Mouse (Mus musculus) heart, embryonic 11.5 days (tissue): ENCODE results near the gene Numb. TPM values are rescaled to one million over a fixed set of nuclear protein-coding genes. Genes with fewer than 3 reads are reported as not detected.

ENCODE experiments used
- ATAC-seq: fragments of 200-750 bp; cut with Nextera tagmentation; replicated peaks from 2 replicates; pipeline ENCODE4 v1.8.0; 2017; ENCODE audit warnings: moderate library complexity; ENCODE audit not compliant: insufficient number of reproducible peaks, low FRiP score, low TSS enrichment
- H3K27ac ChIP-seq: fragments of 300-500 bp; sonication (generic); 2 replicates; pipeline ENCODE4 v1.5.1; 2014; ENCODE audit warnings: mild to moderate bottlenecking, low read depth, low read length
- H3K27me3 ChIP-seq: fragments of 300-500 bp; sonication (generic); 2 replicates; pipeline ENCODE4 v1.6.1; 2014; ENCODE audit warnings: mild to moderate bottlenecking, low read length, mixed read lengths; ENCODE audit not compliant: control insufficient read depth, insufficient read depth
- H3K36me3 ChIP-seq: fragments of 300-500 bp; sonication (generic); 2 replicates; pipeline ENCODE4 v1.6.1; 2014; ENCODE audit warnings: mild to moderate bottlenecking, low read length, moderate library complexity, mixed read lengths; ENCODE audit not compliant: control insufficient read depth, insufficient read depth
- H3K4me1 ChIP-seq: fragments of 300-500 bp; sonication (generic); 2 replicates; pipeline ENCODE4 v1.6.1; 2014; ENCODE audit warnings: low read length; ENCODE audit not compliant: control insufficient read depth, insufficient read depth
- H3K4me2 ChIP-seq: fragments of 300-500 bp; sonication (generic); 2 replicates; pipeline ENCODE4 v1.6.1; 2014; ENCODE audit warnings: mild to moderate bottlenecking, moderate library complexity
- H3K4me3 ChIP-seq: fragments of 300-500 bp; sonication (generic); 2 replicates; pipeline ENCODE4 v1.5.1; 2014; ENCODE audit warnings: low read depth, low read length
- H3K9ac ChIP-seq: fragments of 300-500 bp; sonication (generic); 2 replicates; pipeline ENCODE4 v1.6.1; 2014; ENCODE audit warnings: mild to moderate bottlenecking, low read depth, low read length, moderate library complexity
- H3K9me3 ChIP-seq: fragments of 300-500 bp; sonication (generic); replicated peaks from 2 replicates; pipeline ENCODE4 v1.6.1; 2016; ENCODE audit warnings: low read length; ENCODE audit not compliant: control insufficient read depth
- WGBS: fragments of 180-500 bp; shearing (Covaris S2); extraction: QIAGEN DNeasy Blood & Tissue Kit; methylation state at CpG from one replicate; pipeline ENCODE4 v1.1.7; 2014; ENCODE audit not compliant: insufficient replicate concordance; 5-methylcytosine and 5-hydroxymethylcytosine counted together
- polyA plus RNA-seq: library from polyadenylated mRNA; unstranded; fragments of >200 nt; fragmentation: Nextera tagmentation; extraction: Ambion mirVana; gene quantifications from 2 replicates; pipeline ENCODE4 v1.2.1, GENCODE M21; 2014

Gene Numb
- polyA plus RNA-seq, 1 experiment from 2014 or later, result 34.3 TPM

DNA sequence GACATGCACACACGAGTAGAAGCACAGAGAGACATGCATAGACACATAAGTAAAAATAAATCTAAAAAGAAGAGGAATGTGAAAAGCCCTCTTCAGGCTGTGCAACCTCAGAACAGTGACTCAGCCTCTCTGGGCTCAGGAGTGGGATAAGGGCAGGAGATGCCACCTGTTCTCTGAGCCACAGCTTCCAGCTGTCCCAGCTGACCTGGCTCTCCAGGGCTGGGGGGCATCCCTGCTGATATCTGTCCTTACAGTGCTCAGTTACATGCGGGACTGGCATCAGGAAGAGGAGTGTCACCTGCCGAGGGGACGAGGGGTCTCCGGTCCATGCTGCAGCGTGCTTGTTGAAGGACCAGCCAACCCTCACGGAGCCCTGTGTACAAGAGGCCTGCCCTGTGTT, 145.0 kb downstream of the Numb start:
- Histone ChIP-seq H3K27ac (no peak overlapping the region), H3K4me1 (no peaks in the 10 kb centered on the region), H3K4me2 (no peak overlapping the region), H3K4me3 (no peak overlapping the region), H3K27me3 (peaks cover 2% of the 10 kb centered on the region), H3K9ac (no peak overlapping the region), H3K36me3 (no peaks in the 10 kb centered on the region), H3K9me3 (no peaks in the 10 kb centered on the region)
- no peak for ATAC-seq
- WGBS, result 74% methylated on average over 7 of the region's 7 CpGs

DNA sequence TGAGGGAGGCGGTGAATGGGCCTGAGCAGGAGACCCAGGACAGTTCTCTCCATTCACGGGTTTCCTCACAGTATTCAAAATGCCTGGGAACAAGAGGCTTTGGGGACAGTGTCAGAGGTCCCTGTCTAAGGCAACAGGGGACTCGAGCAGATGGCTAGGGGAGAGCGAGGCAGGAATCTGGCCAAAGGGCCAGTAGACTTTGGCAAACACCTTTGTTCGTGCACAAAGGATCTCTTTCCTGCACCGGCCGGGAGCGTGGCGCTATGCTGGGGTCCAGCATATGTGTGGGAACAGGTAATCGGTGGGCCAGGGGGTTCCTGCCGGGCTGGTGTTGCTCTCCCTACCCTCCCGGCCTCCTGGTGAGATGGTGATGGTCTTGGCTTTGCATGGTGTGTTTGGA, 146.1 kb downstream of the Numb start:
- Histone ChIP-seq H3K4me2 (no peak overlapping the region), H3K4me1 (peaks cover under 1% of the 10 kb centered on the region), H3K27ac (no peak overlapping the region), H3K9ac (no peak overlapping the region), H3K9me3 (no peaks in the 10 kb centered on the region), H3K27me3 (peaks cover 5% of the 10 kb centered on the region), H3K4me3 (no peak overlapping the region), H3K36me3 (no peaks in the 10 kb centered on the region)
- ATAC-seq, result no peak
- WGBS, result 68% methylated on average over 12 of the region's 12 CpGs

DNA sequence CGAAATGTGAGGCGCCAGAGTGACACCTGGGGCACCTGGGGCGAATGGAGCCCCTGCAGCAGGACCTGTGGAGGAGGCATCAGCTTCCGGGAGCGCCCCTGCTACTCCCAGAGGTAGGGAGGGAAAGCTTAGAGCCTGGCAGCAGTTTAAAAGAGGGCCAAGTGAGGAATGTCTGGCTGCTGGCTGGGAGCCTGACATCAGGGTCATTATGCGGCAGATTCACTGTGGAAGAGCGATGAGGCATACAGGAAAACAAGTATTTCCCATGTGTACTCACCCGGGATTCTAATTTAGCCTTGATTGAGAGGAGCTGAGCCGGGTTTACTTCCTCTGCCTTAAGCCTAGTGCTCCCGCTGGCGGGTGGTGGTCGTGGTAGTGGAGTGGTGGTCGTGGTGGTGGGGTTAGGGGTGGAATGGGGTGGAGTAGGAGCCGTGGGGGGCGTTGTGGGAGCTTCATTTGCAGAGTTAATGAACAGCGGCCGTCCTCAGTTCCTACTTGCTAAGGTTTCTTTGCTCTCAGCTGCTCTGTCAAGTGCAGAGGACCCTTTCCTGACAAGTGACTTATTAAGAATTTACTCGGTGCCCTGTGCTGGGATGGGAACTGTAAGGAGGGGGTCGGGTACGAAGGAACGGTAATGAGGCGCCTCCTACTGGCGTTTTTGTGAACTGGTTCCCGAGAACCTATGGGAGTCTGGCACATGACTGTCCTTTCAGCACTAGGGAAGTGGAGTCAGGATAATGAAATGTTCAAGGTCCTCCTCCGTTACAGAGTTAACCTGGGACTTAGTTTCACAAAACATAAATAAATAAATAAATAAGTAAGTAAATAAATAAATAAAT, 151.1 kb downstream of the Numb start:
- 7% methylated on average over 25 of the region's 25 CpGs for WGBS
- ATAC-seq, result peak; percentile 32; the same call in 1 of the 2 replicates
- Histone ChIP-seq H3K4me3 (peak overlapping the region; percentile 32), H3K27ac (no peak overlapping the region), H3K27me3 (peaks cover 9% of the 10 kb centered on the region), H3K9ac (0 out of 2 replicates have a peak overlapping the region, but pooled peaks have one; percentile 39), H3K9me3 (no peaks in the 10 kb centered on the region), H3K4me2 (peak overlapping the region; percentile 66), H3K36me3 (no peaks in the 10 kb centered on the region), H3K4me1 (peaks cover 7% of the 10 kb centered on the region)

DNA sequence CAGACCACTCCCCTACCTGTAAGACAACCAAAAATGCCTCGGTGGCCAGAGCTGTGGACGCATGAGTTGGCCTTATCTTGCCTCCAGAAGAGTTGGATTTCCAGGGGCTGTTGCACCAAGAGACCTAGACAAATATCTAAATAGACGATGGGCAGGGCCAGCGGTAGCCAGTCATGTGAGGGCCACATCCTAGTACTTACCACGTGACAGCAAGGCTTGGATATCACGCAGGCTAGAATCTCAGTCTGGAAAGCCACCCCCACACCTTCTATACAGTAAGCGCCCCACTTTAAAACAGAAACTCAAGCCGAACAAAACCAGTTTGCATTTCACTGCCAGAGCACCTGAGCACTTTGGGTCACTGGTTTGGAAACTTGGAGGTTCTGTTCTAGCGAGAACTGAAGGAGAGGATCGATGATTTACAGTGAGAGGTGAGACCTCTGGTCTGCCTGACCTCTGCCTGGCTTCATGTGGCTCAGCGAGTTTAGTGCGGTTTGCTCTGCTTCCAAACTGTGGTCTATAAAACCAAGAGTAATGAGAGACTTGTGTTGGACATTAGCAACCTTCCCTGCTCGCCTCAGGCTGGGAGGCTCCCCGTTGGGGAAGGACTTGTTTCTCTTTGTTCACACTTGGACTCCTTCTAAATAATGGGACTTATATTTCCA, 153.4 kb downstream of the Numb start:
- peaks cover 15% of the 10 kb centered on the region for H3K27me3 ChIP-seq
- H3K4me1 ChIP-seq, result peaks cover 19% of the 10 kb centered on the region
- no peak overlapping the region for H3K9ac ChIP-seq
- H3K27ac ChIP-seq, result no peak overlapping the region
- H3K9me3 ChIP-seq, result no peaks in the 10 kb centered on the region
- H3K4me3 ChIP-seq, result no peak overlapping the region
- H3K4me2 ChIP-seq, result no peak overlapping the region
- ATAC-seq, result no peak
- 73% methylated on average over 14 of the region's 14 CpGs for WGBS
- H3K36me3 ChIP-seq, result no peaks in the 10 kb centered on the region

DNA sequence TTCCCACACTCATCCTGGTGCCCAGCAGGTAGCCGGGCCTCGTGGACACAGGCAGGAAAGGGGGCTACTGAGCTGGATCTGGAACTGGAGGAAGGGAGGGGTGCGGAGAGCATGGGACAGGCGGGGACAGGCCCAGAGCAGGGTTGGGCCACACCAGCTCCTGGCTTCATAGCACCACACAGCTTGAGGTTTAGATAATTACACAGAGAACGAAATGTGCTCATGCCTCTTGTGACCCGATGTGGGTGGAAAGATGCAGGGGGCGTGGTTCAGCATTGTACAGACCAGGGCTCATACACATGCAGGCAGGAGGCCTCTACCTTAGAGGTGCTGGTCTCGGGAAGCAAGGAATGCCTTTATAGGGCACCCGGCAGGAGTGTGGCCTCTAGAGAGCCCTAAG, 153.9 kb downstream of the Numb start:
- no peaks in the 10 kb centered on the region for H3K9me3 ChIP-seq
- H3K36me3 ChIP-seq, result no peaks in the 10 kb centered on the region
- H3K4me1 ChIP-seq, result peaks cover 21% of the 10 kb centered on the region
- no peak overlapping the region for H3K4me3 ChIP-seq
- H3K27me3 ChIP-seq, result peaks cover 15% of the 10 kb centered on the region
- no peak overlapping the region for H3K27ac ChIP-seq
- H3K4me2 ChIP-seq, result no peak overlapping the region
- no peak overlapping the region for H3K9ac ChIP-seq
- 71% methylated on average over 9 of the region's 9 CpGs for WGBS
- ATAC-seq, result no peak

DNA sequence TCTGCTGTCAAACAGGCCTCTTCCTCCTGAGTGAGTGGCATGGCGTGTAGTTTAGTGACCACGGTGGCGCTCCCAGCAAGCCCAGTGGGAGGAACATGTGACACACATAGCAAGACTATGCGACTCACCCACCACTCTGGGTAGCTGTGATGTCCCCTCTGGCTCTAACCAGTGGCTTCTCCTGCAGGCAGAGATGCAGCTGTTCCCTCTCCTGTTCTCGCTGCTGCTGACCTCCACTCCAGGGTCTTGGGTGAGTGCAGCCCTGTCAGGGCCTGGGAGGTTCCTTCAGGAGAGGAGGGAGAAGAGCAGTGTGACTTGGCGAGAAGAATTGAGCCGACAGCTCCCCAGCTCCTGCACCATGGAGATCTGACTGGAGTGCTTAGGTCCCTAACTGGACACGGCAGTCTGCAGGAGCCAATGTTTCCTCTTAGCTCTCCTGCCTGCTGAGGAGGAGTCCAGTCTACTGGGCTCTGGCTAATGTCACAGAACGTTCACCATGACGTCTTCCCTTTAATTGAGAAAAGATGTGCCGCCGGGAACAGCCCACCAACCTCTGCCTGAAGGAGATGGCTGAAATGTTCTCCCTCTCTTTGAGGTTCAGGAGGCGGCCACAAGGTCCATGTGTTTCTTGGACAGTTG, 155.7 kb downstream of the Numb start:
- Histone ChIP-seq H3K4me3 (no peak overlapping the region), H3K36me3 (no peaks in the 10 kb centered on the region), H3K9me3 (no peaks in the 10 kb centered on the region), H3K4me2 (no peak overlapping the region), H3K4me1 (peaks cover 23% of the 10 kb centered on the region), H3K27ac (no peak overlapping the region), H3K9ac (no peak overlapping the region), H3K27me3 (peaks cover 10% of the 10 kb centered on the region)
- no peak for ATAC-seq
- 68% methylated on average over 13 of the region's 13 CpGs for WGBS

DNA sequence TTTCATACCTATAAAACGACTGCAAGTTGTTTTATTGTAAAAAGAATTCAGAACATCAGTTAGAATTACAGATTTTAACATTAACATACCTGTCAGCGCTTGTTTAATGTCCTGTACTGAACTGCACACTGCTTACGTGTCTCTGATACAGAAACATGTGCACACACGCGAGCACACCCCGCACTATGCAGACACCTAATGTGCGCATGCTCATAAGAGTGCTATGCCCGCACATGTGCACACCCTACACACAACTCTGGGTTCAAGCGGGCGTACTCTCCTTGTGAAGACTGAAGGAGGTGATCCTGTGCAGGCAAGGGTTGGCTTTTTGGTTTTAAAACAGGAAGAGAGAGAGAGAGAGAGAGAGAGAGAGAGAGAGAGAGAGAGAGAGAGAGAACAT, 157.2 kb downstream of the Numb start:
- Histone ChIP-seq H3K4me1 (peaks cover 16% of the 10 kb centered on the region), H3K9me3 (no peaks in the 10 kb centered on the region), H3K27ac (no peak overlapping the region), H3K27me3 (peaks cover 8% of the 10 kb centered on the region), H3K36me3 (no peaks in the 10 kb centered on the region), H3K4me3 (no peak overlapping the region), H3K4me2 (peak overlapping the region; percentile 85; the same call in 1 of the 2 replicates), H3K9ac (no peak overlapping the region)
- 76% methylated on average over 10 of the region's 10 CpGs for WGBS
- ATAC-seq, result no peak

DNA sequence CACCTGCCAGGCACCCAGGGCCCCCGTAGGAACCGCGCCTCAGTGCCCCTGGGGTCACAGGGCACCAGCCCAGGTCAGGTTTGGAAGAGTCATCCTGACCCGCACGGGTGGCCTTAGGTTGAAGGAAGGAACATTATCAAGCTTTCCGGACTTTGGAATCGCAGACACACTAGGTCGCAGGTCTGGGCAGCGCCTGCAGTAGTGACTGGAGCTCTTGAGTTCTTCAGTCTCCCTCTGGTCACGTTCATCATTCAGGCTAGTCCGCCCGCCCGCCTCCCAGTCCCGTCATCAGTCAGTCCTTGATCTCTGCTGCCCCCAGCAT, 157.7 kb downstream of the Numb start:
- no peak for ATAC-seq
- Histone ChIP-seq H3K27ac (no peak overlapping the region), H3K36me3 (no peaks in the 10 kb centered on the region), H3K4me3 (peak overlapping the region; percentile 43), H3K4me1 (peaks cover 16% of the 10 kb centered on the region), H3K9me3 (no peaks in the 10 kb centered on the region), H3K4me2 (peak overlapping the region; percentile 85), H3K27me3 (peaks cover 8% of the 10 kb centered on the region), H3K9ac (peak overlapping the region; percentile 60; the same call in 1 of the 2 replicates)
- 4% methylated on average over 14 of the region's 14 CpGs for WGBS
